Mouse (Mus musculus) hindbrain, embryonic 12.5 days (tissue): ENCODE data around the gene Boll. TPM values are rescaled to one million over a fixed set of nuclear protein-coding genes. Genes with fewer than 3 reads are reported as not detected.
"Not testable (repeated sequence)": the region's sequence is repeated elsewhere in the genome, so short reads cannot be mapped to it uniquely, and the experiment has no call there.

Experiments
- ATAC-seq: fragments of 200-750 bp; cut with Nextera tagmentation; 2 replicates; pipeline ENCODE4 v1.8.0; 2017; ENCODE audit warnings: moderate TSS enrichment; ENCODE audit not compliant: low FRiP score
- H3K27ac ChIP-seq: fragments of 300-500 bp; sonication (generic); 2 replicates; pipeline ENCODE4 v1.5.1; 2016; ENCODE audit warnings: mild to moderate bottlenecking
- H3K27me3 ChIP-seq: fragments of 300-500 bp; sonication (generic); 2 replicates; pipeline ENCODE4 v1.6.1; 2016; ENCODE audit warnings: mild to moderate bottlenecking
- H3K36me3 ChIP-seq: fragments of 300-500 bp; sonication (generic); 2 replicates; pipeline ENCODE4 v1.6.1; 2016; ENCODE audit warnings: mild to moderate bottlenecking
- H3K4me1 ChIP-seq: fragments of 300-500 bp; sonication (generic); 2 replicates; pipeline ENCODE4 v1.6.1; 2016
- H3K4me2 ChIP-seq: fragments of 300-500 bp; sonication (generic); replicated peaks from 2 replicates; pipeline ENCODE4 v1.6.1; 2016; ENCODE audit warnings: mild to moderate bottlenecking
- H3K4me3 ChIP-seq: fragments of 300-500 bp; sonication (generic); 2 replicates; pipeline ENCODE4 v1.5.1; 2016; ENCODE audit warnings: mild to moderate bottlenecking
- H3K9ac ChIP-seq: fragments of 300-500 bp; sonication (generic); 2 replicates; pipeline ENCODE4 v1.6.1; 2016; ENCODE audit warnings: mild to moderate bottlenecking, moderate library complexity
- H3K9me3 ChIP-seq: fragments of 300-500 bp; sonication (generic); replicated peaks from 2 replicates; pipeline ENCODE4 v1.6.1; 2016; ENCODE audit warnings: mild to moderate bottlenecking
- WGBS: fragments of 180-500 bp; shearing (Covaris S2); methylation state at CpG from one replicate; pipeline ENCODE4 v1.1.7; 2016; 5-methylcytosine and 5-hydroxymethylcytosine counted together
- polyA plus RNA-seq: library from polyadenylated mRNA; unstranded; fragments of >200 nt; fragmentation: Nextera tagmentation; extraction: Ambion mirVana; gene quantifications from 2 replicates; pipeline ENCODE4 v1.2.1, GENCODE M21; 2016

The Boll gene
- polyA plus RNA-seq, 1 experiment from 2014 or later = 1.4 TPM

DNA sequence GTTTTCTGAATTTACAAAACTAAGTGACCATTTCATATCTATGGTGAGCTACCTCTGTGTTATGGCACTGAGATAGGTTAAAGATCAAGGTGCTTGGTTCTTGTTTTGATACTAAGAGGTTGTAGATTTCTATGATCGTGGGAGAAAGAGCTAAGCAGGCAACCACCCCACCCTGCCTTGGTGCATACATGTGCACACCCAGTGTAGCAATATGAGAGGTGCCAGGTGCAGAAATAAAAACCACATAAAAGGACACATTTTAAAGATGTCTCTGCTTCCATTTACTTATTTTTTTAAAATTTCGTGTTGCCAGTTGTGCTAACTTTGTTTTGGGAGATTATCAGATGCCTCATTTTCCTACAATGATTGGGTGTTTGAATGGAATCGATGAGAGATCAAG is 9.4 kb upstream of the Boll start:
- Histone ChIP-seq H3K4me1 (no peaks in the 10 kb centered on the region), H3K27ac (no peak overlapping the region), H3K4me2 (no peak overlapping the region), H3K9me3 (no peaks in the 10 kb centered on the region), H3K36me3 (no peaks in the 10 kb centered on the region), H3K9ac (no peak overlapping the region), H3K27me3 (no peaks in the 10 kb centered on the region), H3K4me3 (no peak overlapping the region)
- no peak for ATAC-seq
- WGBS = 86% methylated on average over 3 of the region's 3 CpGs

DNA sequence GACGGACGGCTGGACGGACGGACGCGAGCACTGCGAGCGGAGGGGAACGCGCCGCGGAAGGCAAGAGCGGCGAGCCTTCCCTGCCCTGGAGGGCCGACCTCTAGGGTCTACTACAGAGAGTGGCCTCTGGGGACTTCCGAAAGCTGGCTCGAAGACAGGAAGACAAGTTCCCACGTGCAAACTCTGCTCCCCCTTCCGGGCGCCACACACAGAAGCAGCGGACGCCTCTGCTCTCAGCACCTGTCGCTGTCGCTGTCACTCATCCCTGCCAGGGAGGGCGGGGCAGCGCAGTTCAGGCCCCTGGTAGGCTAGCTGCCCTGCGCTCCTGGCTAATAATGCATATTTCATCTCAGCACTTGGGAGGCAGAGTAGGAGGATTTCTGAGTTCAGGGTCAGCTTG is 317 bp upstream of the Boll start:
- WGBS = 2% methylated on average over 27 of the region's 27 CpGs
- Histone ChIP-seq H3K36me3 (no peaks in the 10 kb centered on the region), H3K4me2 (peak overlapping the region; percentile 53), H3K4me1 (peaks cover 7% of the 10 kb centered on the region), H3K27me3 (peaks cover 21% of the 10 kb centered on the region), H3K4me3 (peak overlapping the region; percentile 50), H3K9me3 (peaks cover 4% of the 10 kb centered on the region; the same call in 1 of the 2 replicates), H3K27ac (no peak overlapping the region), H3K9ac (no peak overlapping the region)
- peak; percentile 92 for ATAC-seq

- peak overlapping the region; percentile 53 for H3K4me2 ChIP-seq
- H3K27me3 ChIP-seq = peaks cover 21% of the 10 kb centered on the region
Measured at GRCm38 (mm10) chr1:55362634-55363033, 635 bp downstream of the Boll start.

DNA sequence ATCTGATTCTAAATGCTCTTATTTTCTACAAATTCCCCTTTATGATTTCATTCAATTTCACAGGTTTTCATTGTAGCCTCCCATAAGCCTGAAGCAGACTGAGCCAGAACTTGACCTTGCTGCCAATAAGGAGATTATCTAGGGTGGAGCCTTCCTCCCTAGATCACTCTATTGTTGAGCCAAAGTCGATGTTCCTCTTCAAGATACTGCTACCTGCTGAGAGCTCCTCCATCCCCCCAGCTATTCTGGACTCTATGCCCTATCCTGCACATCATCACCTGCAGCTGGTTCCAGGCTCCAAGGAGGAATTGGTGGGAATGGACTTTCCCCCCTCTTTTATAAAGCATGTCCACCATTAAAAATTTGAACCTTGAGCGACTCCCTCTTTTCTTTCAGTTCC is 11.4 kb downstream of the Boll start:
- 77% methylated on average over 2 of the region's 2 CpGs for WGBS
- not testable (repeated sequence) for H3K36me3 ChIP-seq, H3K4me1 ChIP-seq, ATAC-seq, H3K27me3 ChIP-seq, H3K9ac ChIP-seq, H3K9me3 ChIP-seq, H3K4me2 ChIP-seq, H3K27ac ChIP-seq, H3K4me3 ChIP-seq

More at GRCm38 (mm10) chr1:55362634-55363033, 635 bp downstream of the Boll start:
- no peak overlapping the region for H3K9ac ChIP-seq
- WGBS = 44% methylated on average over 46 of the region's 49 CpGs
- peak; percentile 53 for ATAC-seq
- H3K27ac ChIP-seq = no peak overlapping the region
- H3K4me3 ChIP-seq = peak overlapping the region; percentile 50
- peaks cover 4% of the 10 kb centered on the region; the same call in 1 of the 2 replicates for H3K9me3 ChIP-seq
- H3K4me1 ChIP-seq = peaks cover 7% of the 10 kb centered on the region
- H3K36me3 ChIP-seq = no peaks in the 10 kb centered on the region

DNA sequence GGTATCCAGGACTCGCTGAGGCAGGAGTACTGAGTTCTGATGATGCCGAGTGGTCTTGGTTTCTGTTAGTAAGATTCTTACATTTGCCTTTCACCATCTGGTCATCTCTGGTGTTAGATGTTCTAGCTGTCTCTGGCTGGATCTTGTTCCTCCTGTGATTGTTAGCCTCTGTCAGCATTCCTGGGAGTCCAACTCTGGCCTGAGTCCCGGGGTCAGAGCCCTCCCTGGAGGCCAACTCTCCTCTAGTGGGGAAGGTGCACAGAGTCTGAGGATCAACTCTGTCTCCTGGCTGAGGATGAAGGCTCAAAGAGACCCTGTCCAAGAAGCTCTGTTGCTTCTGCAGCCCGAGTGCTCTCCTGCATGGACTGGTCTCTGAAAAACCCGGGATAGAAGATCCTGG is 37.8 kb downstream of the Boll start:
- not testable (repeated sequence) for H3K36me3 ChIP-seq, H3K4me3 ChIP-seq, ATAC-seq, H3K27ac ChIP-seq, H3K9ac ChIP-seq, H3K27me3 ChIP-seq, H3K4me1 ChIP-seq, H3K4me2 ChIP-seq, H3K9me3 ChIP-seq
- WGBS = 82% methylated on average over 5 of the region's 5 CpGs

- H3K4me2 ChIP-seq = no peak overlapping the region
- no peak for ATAC-seq
- no peaks in the 10 kb centered on the region for H3K27me3 ChIP-seq
- no peak overlapping the region for H3K9ac ChIP-seq
- H3K36me3 ChIP-seq = no peaks in the 10 kb centered on the region
- no peak overlapping the region for H3K27ac ChIP-seq
- no peak overlapping the region for H3K4me3 ChIP-seq
- H3K9me3 ChIP-seq = no peaks in the 10 kb centered on the region; the same call in 1 of the 2 replicates
- H3K4me1 ChIP-seq = no peaks in the 10 kb centered on the region
Measured at GRCm38 (mm10) chr1:55301077-55301476, 62.2 kb downstream of the Boll start.

GRCm38 (mm10) chr1:55279081-55279480 is 84.2 kb downstream of the Boll start:
- Histone ChIP-seq H3K4me2 (no peak overlapping the region), H3K36me3 (no peaks in the 10 kb centered on the region), H3K9me3 (no peaks in the 10 kb centered on the region), H3K27me3 (no peaks in the 10 kb centered on the region), H3K9ac (no peak overlapping the region), H3K27ac (no peak overlapping the region), H3K4me1 (no peaks in the 10 kb centered on the region), H3K4me3 (no peak overlapping the region)
- WGBS = 70% methylated on average over 9 of the region's 9 CpGs
- ATAC-seq = no peak

DNA sequence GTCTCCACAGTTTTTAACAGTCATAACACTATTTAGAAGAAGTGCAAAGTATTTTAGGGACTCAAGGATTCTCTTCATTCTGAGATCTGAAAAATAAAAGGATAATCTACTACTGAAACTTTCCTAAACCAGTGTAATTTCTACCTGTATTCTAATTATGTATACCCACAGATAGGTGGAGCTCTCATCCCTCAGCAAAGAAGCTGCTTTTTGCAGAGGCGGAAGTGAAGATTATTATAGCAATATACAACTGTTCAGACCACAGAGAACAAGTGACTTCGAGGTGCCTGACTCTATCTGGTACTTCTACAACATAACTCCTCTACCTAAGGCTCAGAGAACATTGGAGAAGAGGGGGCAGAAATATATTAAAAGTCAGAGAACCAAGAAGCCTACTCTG is 97.8 kb downstream of the Boll start:
- Histone ChIP-seq H3K4me1 (no peaks in the 10 kb centered on the region), H3K36me3 (no peaks in the 10 kb centered on the region), H3K9ac (no peak overlapping the region), H3K4me3 (no peak overlapping the region), H3K27me3 (no peaks in the 10 kb centered on the region), H3K9me3 (no peaks in the 10 kb centered on the region), H3K4me2 (no peak overlapping the region), H3K27ac (no peak overlapping the region)
- ATAC-seq = no peak
- 75% methylated on average over 2 of the region's 2 CpGs for WGBS

- no peaks in the 10 kb centered on the region for H3K9me3 ChIP-seq
- H3K4me3 ChIP-seq = no peak overlapping the region
- no peaks in the 10 kb centered on the region for H3K4me1 ChIP-seq
- no peaks in the 10 kb centered on the region for H3K36me3 ChIP-seq
- H3K4me2 ChIP-seq = no peak overlapping the region
- ATAC-seq = no peak
- no peaks in the 10 kb centered on the region for H3K27me3 ChIP-seq
- no peak overlapping the region for H3K9ac ChIP-seq
- WGBS = 68% methylated on average over 2 of the region's 2 CpGs
- H3K27ac ChIP-seq = no peak overlapping the region
Measured at GRCm38 (mm10) chr1:55264385-55264784, 98.9 kb downstream of the Boll start.

DNA sequence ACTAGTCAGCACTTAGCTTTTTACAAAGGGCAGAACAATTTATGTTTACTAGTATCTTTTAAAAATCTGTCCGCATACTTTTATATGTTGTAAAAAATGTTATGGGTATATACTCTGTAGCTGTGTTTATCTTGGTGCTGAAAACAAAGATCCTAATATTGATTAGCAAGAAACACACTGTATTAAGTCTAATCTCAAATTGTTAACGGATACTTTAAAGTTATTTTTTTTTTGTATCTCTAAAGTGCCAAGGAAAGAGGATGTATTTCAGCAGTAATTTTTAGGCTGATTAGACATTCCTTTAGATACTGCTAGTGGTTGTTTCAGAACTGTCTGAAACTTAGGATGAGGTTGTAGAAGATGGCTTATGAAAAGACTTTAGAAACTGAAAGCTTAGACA is 116.9 kb downstream of the Boll start:
- ATAC-seq = no peak
- Histone ChIP-seq H3K4me1 (0 out of 2 replicates have a peak, but pooled peaks cover 2% of the 10 kb centered on the region), H3K9me3 (no peaks in the 10 kb centered on the region)

GRCm38 (mm10) chr1:55239237-55239636 is 124.0 kb downstream of the Boll start:
- no peaks in the 10 kb centered on the region for H3K27me3 ChIP-seq
- H3K4me1 ChIP-seq = peaks cover 35% of the 10 kb centered on the region
- WGBS = 4% methylated on average over 1 of the region's 1 CpGs
- no peaks in the 10 kb centered on the region for H3K36me3 ChIP-seq
- no peaks in the 10 kb centered on the region for H3K9me3 ChIP-seq
- H3K4me3 ChIP-seq = peak overlapping the region; percentile 83
- no peak for ATAC-seq
- no peak overlapping the region for H3K9ac ChIP-seq
- H3K4me2 ChIP-seq = peak overlapping the region; percentile 89
- H3K27ac ChIP-seq = no peak overlapping the region

More for the DNA sequence above, 116.9 kb downstream of the Boll start:
- Histone ChIP-seq H3K4me3 (no peak overlapping the region), H3K4me2 (no peak overlapping the region), H3K27ac (no peak overlapping the region), H3K27me3 (no peaks in the 10 kb centered on the region), H3K36me3 (no peaks in the 10 kb centered on the region), H3K9ac (no peak overlapping the region)
- 92% methylated on average over 2 of the region's 2 CpGs for WGBS

DNA sequence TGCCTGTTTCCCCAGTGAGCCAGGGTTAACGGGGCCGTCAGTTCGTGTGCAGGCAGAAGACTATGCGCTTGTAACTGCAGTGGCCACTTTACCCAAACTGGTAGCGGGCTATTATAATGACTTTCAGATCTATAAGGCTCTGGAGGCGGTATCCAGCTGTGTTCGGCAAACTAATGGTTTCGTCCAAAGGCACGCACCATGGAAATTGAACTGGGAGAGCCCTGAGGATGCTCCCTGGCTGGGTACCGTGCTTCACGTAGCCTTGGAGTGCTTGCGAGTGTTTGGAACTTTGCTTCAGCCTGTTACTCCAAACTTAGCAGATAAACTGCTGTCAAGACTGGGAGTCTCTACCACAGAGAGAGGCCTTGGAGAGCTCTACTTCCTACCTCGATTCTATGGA is 124.8 kb downstream of the Boll start:
- ATAC-seq = no peak
- Histone ChIP-seq H3K36me3 (no peaks in the 10 kb centered on the region), H3K4me2 (peak overlapping the region; percentile 89), H3K27ac (no peak overlapping the region), H3K27me3 (no peaks in the 10 kb centered on the region), H3K9me3 (no peaks in the 10 kb centered on the region), H3K9ac (peak overlapping the region; percentile 81), H3K4me3 (peak overlapping the region; percentile 83), H3K4me1 (peaks cover 35% of the 10 kb centered on the region)
- WGBS = 23% methylated on average over 13 of the region's 13 CpGs

- under 1% methylated on average over 23 of the region's 23 CpGs for WGBS
- Histone ChIP-seq H3K4me2 (peak overlapping the region; percentile 89), H3K4me3 (peak overlapping the region; percentile 83), H3K4me1 (peaks cover 35% of the 10 kb centered on the region), H3K27ac (peak overlapping the region; percentile 79), H3K9ac (peak overlapping the region; percentile 81), H3K27me3 (no peaks in the 10 kb centered on the region), H3K9me3 (no peaks in the 10 kb centered on the region), H3K36me3 (no peaks in the 10 kb centered on the region)
- ATAC-seq = peak; percentile 76
Measured at GRCm38 (mm10) chr1:55237643-55238161, 125.6 kb downstream of the Boll start.
